Mouse (Mus musculus) kidney, adult 2 months (tissue): ENCODE measurements around the gene Kif26b. TPM values are rescaled to one million over a fixed set of nuclear protein-coding genes. Genes with fewer than 3 reads are reported as not detected.

Experiments used
- DNase-seq: peaks from one replicate; pipeline ENCODE4 v3.0.0; 2021
- H3K27ac ChIP-seq: fragments of 200-500 bp; 2 replicates; pipeline ENCODE4 v1.5.1; 2012; ENCODE audit warnings: low read depth, low read length, control low read depth, inconsistent platforms; ENCODE audit not compliant: insufficient read depth
- H3K27me3 ChIP-seq: fragments of 200-500 bp; replicated peaks from 2 replicates; pipeline ENCODE4 v1.6.1; 2012; ENCODE audit warnings: mild to moderate bottlenecking, moderate library complexity, low read length, inconsistent platforms; ENCODE audit not compliant: control insufficient read depth, insufficient read depth
- H3K36me3 ChIP-seq: fragments of 200-500 bp; 2 replicates; pipeline ENCODE4 v1.6.1; 2012; ENCODE audit warnings: mild to moderate bottlenecking, moderate library complexity, low read length, inconsistent platforms; ENCODE audit not compliant: control insufficient read depth, insufficient read depth
- H3K4me1 ChIP-seq: fragments of 200-500 bp; 2 replicates; pipeline ENCODE4 v1.6.1; 2011; ENCODE audit warnings: low read length; ENCODE audit not compliant: control insufficient read depth, insufficient read depth
- H3K4me3 ChIP-seq: fragments of 200-500 bp; 2 replicates; pipeline ENCODE4 v1.5.1; 2011; ENCODE audit warnings: mild to moderate bottlenecking, low read depth, low read length, control low read depth; ENCODE audit not compliant: insufficient read depth
- CTCF ChIP-seq: fragments of 200-500 bp; conservative IDR thresholded peaks from 2 replicates; pipeline ENCODE4 v1.5.1; 2011; ENCODE audit warnings: low read depth, mild to moderate bottlenecking, control low read depth, low read length, moderate library complexity, mixed read lengths; ENCODE audit not compliant: insufficient read depth, insufficient read length
- POLR2A ChIP-seq: fragments of 200-500 bp; IDR thresholded peaks from one replicate; pipeline ENCODE4 v1.6.1; 2011; ENCODE audit warnings: low read depth, low read length, control low read depth
- WGBS: fragments of 180-500 bp; shearing (Covaris S2); methylation state at CpG from one replicate; pipeline ENCODE4 v1.1.7; 2018; 5-methylcytosine and 5-hydroxymethylcytosine counted together
- polyA plus RNA-seq: library from polyadenylated mRNA; depleted of rRNA; stranded (reverse); fragments of >200 nt; gene quantifications from 2 replicates; pipeline ENCODE4 v1.2.3, GENCODE M21; 2012

Kif26b gene
- polyA plus RNA-seq, 1 experiment: 0.97 TPM

GRCm38 (mm10) chr1:178708356-178708755, 179.4 kb downstream of the Kif26b start:
- H3K27ac ChIP-seq: no peak overlapping the region
- no peaks in the 10 kb centered on the region for H3K36me3 ChIP-seq
- H3K27me3 ChIP-seq: no peaks in the 10 kb centered on the region
- TF ChIP-seq POLR2A (no peak), CTCF (no peak)
- H3K4me1 ChIP-seq: no peaks in the 10 kb centered on the region
- H3K4me3 ChIP-seq: no peak overlapping the region
- no peak for DNase-seq
- 65% methylated on average over 1 of the region's 1 CpGs for WGBS

GRCm38 (mm10) chr1:178712189-178712873, 183.4 kb downstream of the Kif26b start:
- WGBS: 91% methylated on average over 9 of the region's 9 CpGs
- Histone ChIP-seq H3K36me3 (no peaks in the 10 kb centered on the region), H3K4me1 (no peaks in the 10 kb centered on the region), H3K27me3 (no peaks in the 10 kb centered on the region), H3K4me3 (no peak overlapping the region), H3K27ac (no peak overlapping the region)
- no peak for TF ChIP-seq CTCF
- TF ChIP-seq POLR2A: no peak
- no peak for DNase-seq

- H3K4me1 ChIP-seq: no peaks in the 10 kb centered on the region
- H3K36me3 ChIP-seq: no peaks in the 10 kb centered on the region
- TF ChIP-seq CTCF (no peak), POLR2A (no peak)
- H3K27ac ChIP-seq: no peak overlapping the region
- no peak for DNase-seq
- no peak overlapping the region for H3K4me3 ChIP-seq
- WGBS: 94% methylated on average over 5 of the region's 5 CpGs
- no peaks in the 10 kb centered on the region for H3K27me3 ChIP-seq
Observed at GRCm38 (mm10) chr1:178714209-178714608, 185.3 kb downstream of the Kif26b start.

- Histone ChIP-seq H3K4me3 (no peak overlapping the region), H3K27me3 (no peaks in the 10 kb centered on the region; the same call in 1 of the 2 replicates), H3K4me1 (no peaks in the 10 kb centered on the region), H3K36me3 (no peaks in the 10 kb centered on the region), H3K27ac (no peak overlapping the region)
- TF ChIP-seq POLR2A (no peak), CTCF (no peak)
- DNase-seq: no peak
- 78% methylated on average over 2 of the region's 2 CpGs for WGBS
Observed at GRCm38 (mm10) chr1:178716411-178716810, 187.5 kb downstream of the Kif26b start.

- Histone ChIP-seq H3K27me3 (no peaks in the 10 kb centered on the region; the same call in 1 of the 2 replicates), H3K36me3 (no peaks in the 10 kb centered on the region), H3K4me1 (no peaks in the 10 kb centered on the region), H3K4me3 (no peak overlapping the region), H3K27ac (no peak overlapping the region)
- DNase-seq: no peak
- TF ChIP-seq POLR2A (no peak), CTCF (no peak)
- 77% methylated on average over 2 of the region's 2 CpGs for WGBS
Observed at GRCm38 (mm10) chr1:178720821-178721220, 191.9 kb downstream of the Kif26b start.

- TF ChIP-seq POLR2A: no peak
- no peak for TF ChIP-seq CTCF
- no peak for DNase-seq
- Histone ChIP-seq H3K4me1 (no peaks in the 10 kb centered on the region), H3K36me3 (no peaks in the 10 kb centered on the region), H3K27me3 (no peaks in the 10 kb centered on the region; the same call in 1 of the 2 replicates), H3K4me3 (no peak overlapping the region), H3K27ac (no peak overlapping the region)
- WGBS: 71% methylated on average over 4 of the region's 4 CpGs
Observed at GRCm38 (mm10) chr1:178722793-178723192, 193.9 kb downstream of the Kif26b start.

GRCm38 (mm10) chr1:178725536-178725935, 196.6 kb downstream of the Kif26b start:
- no peak overlapping the region for H3K4me3 ChIP-seq
- H3K27ac ChIP-seq: no peak overlapping the region
- H3K36me3 ChIP-seq: no peaks in the 10 kb centered on the region
- TF ChIP-seq POLR2A (no peak), CTCF (no peak)
- H3K27me3 ChIP-seq: no peaks in the 10 kb centered on the region
- no peak for DNase-seq
- WGBS: 84% methylated on average over 3 of the region's 3 CpGs
- no peaks in the 10 kb centered on the region for H3K4me1 ChIP-seq
